Mouse (Mus musculus): ENCODE measurements around the gene Rad51b. TPM values are rescaled to one million over a fixed set of nuclear protein-coding genes. Genes with fewer than 3 reads are reported as not detected.

Rad51b gene
- total RNA-seq, 4 experiments from 2014 or later, result 0.17 to 0.34 TPM; not detected in 2

DNA sequence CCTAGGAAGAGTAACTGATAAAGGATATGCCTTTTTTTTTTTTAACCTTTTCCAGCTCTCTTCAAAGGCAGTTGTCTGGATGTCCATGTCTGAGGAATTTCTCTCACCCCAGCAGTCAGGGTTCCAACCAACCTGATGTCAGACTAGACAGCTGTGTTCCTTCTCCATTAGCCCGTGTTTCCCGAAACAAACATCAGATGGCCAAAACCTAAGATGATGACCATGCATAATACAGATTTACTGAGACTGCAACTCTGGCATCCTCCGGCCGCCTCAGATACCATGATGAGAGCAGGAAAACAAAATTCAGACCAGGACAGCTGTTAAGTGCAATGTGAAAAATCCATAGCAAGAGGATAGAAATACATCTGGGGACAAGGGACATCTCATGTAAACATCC, 460.7 kb downstream of the Rad51b start:
- DNase-seq (ENCODE audit: low spot score in 2 of 2), result no peak

DNA sequence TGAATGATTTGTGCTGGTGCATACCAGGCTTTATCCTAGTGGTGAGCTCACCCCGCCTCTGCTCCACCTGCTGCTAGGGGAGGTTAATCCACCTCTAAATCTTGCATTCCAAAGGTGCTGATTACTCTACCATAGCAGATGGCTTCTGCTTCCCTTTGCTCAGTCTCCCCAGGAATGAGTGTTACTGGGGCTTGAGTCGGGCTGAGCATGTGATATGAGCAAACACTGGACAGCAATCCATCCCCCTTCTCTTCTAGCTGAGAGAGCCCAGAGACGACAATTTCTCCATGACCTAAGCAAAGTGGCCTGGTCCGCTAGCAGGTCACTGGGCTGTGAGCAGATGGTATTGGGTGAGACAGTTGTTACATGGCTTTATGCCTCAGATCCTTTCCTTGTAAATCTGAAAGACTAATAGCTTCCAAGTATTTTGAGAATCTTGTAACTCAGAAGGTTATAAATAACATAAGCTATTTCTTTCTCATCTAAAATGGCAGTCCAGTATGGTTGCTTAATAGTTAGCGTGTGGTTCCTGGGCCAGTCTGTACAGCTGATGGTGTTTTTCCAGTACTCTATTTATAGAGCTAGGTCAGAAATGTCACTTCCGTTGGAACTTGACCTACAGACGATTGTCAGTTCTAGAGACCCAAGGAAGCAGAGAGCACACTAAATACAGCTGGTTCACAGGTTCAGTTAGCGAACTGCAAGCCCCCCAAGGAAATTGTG, 462.3 kb downstream of the Rad51b start:
- DNase-seq (ENCODE audit: low spot score in 2 of 2), result no peak

GRCm38 (mm10) chr12:79761217-79761616, 464.1 kb downstream of the Rad51b start:
- DNase-seq (ENCODE audit: low spot score in 2 of 2), result no peak

DNA sequence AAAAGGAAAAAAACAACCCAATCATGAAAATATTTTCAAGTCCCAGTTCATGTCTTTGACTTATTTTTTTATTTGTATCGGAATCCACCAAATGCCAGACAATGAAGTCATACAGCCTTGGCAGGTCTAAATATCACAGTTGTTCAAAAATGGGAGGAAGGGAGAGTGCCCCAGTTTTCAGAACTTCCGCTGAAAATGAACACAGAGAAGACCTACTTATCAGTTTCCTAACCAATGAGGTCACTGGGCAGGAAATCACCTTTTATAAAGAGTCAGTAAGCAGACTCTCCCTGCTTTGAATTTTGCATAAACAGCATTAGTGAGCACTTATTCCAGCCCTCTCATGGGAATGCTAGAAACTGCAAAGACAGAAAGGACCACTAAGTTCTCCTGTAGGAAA, 465.0 kb downstream of the Rad51b start:
- DNase-seq (ENCODE audit: low spot score in 2 of 2), result no peak

- DNase-seq (ENCODE audit: low spot score in 2 of 2), result no peak
Measured at GRCm38 (mm10) chr12:79762570-79763275, 465.6 kb downstream of the Rad51b start.

DNA sequence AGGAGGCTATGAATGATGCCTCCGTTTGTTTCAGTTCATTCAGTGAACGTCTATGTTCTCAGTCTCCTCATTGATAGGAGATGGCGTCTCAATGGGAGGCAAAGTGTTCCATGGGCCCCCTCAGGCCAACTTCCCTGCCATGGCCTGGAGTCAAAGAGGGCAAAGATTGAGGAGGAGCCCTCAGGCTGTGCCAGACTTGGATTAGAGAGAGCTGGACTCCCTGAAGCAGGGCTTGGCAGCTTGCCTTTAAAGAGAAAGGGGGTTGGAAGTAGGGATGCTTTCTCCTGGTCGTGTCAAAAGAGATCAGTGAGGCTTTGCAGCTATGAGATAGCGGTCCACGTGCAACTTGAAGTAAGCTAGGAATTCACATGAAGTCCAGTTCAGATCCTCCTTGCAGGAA, 469.0 kb downstream of the Rad51b start:
- DNase-seq (ENCODE audit: low spot score in 2 of 2), result no peak

GRCm38 (mm10) chr12:79768741-79769322, 471.8 kb downstream of the Rad51b start:
- DNase-seq (ENCODE audit: low spot score in 2 of 2), result no peak

- no peak for DNase-seq (ENCODE audit: low spot score in 2 of 2)
Measured at GRCm38 (mm10) chr12:79769763-79770162, 472.7 kb downstream of the Rad51b start.

DNA sequence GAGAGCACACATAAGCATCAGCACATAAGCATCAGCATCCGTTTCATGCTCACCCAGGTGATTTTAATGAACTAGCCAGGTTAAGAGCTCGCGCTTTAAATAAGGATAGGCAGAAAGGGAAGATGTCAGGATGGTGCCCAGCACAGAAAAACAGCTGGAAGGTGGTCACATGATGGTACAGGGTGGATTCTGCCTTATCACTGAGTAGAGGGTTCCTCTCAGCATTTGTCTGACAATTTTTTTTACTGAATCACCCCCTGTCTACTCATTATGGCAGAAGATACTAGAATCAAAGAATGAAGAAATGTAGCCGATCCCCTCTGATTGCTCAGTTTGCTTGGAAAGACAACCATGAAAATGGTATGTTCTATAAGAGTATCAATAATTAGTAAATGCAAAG, 474.1 kb downstream of the Rad51b start:
- no peak for DNase-seq (ENCODE audit: low spot score in 2 of 2)

- no peak for DNase-seq (ENCODE audit: low spot score in 2 of 2)
Measured at GRCm38 (mm10) chr12:79771741-79772140, 474.7 kb downstream of the Rad51b start.

- no peak for DNase-seq (ENCODE audit: low spot score in 2 of 2)
Measured at GRCm38 (mm10) chr12:79773246-79773645, 476.2 kb downstream of the Rad51b start.

DNA sequence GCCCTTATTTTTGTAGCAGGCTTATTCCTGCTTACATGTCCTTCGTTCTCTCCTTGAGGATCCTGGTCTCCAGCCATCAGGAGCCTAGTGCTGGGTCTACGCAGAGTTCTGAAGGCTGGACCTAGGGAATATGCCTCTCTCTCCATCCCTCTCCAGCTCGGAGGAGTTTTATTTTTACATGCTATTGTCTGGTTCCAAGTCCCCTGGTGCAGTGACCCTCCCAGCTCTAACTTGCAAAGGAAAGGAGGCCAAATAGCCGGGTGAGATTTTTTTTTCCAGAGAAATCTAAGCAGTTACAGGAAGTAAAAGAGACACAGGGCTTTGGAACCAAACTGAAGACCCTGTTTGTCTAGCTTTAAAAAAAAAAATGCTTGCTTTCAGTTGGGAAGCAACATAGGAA, 477.5 kb downstream of the Rad51b start:
- DNase-seq (ENCODE audit: low spot score in 2 of 2), result no peak

DNA sequence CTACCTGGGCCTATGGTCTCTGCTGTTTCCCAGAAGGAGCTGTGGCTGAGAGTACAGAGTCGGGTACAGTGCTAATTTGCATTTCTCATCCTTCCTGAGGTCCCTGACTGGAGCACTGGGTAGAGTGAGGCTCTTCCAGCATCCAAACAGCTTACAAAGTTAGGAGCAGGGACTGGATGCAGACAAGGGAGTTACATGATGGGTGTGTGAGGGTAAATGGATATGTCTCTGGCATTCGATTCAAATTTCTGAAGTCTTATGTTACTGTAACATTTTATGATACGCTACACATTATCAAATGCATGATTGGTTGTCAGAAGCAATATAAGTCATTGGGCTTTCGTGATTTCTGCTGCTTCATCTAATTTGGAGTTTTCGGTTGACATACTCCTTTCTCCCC, 479.7 kb downstream of the Rad51b start:
- no peak for DNase-seq (ENCODE audit: low spot score in 2 of 2)

DNA sequence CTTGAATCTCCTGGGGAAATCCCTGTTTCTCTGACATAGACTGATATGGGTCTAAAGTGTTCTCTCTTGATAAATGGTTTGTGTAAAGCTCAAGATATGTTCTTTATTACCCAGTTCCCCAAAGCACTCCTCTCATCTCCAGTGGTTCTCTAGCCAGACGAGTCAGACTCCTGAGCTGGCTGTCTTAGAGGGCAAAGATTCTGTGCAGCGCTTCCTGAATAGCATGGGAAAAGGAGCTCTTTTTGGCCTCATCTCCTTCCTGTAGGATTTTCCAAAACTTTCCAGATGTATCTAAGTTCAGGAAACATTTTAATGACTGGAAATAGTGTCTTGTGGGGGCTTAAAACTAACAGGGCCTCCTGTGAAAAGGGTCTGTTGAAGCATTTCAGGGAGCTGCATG, 483.7 kb downstream of the Rad51b start:
- DNase-seq (ENCODE audit: low spot score in 2 of 2), result no peak

DNA sequence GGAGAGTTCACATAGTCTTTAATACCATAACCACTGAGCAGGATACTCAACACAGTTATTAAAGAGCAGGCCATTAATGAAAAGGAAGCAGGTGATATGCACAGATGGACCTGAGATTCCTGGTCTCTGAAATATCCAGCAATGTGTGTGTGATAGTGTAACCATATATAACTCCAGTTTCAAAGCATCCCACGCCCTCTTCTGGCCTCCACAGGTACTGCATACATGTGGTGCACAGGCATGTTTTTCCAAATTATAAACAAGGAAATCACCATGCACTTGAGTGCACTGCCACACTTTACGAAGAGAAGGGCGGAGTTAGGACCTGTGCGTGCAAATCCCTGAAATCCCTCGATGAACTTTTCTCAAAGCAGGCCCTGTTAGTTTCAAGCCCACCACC, 484.7 kb downstream of the Rad51b start:
- DNase-seq (ENCODE audit: low spot score in 2 of 2), result no peak

GRCm38 (mm10) chr12:79782444-79783117, 485.5 kb downstream of the Rad51b start:
- DNase-seq (ENCODE audit: low spot score in 2 of 2), result no peak

DNA sequence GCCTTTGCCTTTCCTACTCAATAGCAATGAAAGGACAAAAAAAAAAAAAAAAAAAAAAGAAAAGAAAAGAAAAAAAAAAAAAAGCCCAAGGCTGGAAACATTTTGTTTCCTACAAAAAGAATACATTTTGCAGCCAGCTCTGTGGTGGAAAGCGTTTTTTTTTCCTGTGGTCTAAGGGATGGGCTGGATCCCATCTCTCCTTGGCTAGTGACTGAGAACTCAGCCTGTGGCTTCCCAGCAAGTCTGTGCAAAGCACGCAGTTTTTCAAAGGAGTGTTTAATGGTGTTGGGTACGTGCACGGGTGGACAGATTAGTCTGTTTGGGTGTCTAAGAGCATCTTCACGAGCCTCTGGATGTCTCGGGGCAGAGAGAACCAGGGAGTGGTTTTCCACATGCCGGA, 487.1 kb downstream of the Rad51b start:
- DNase-seq (ENCODE audit: low spot score in 2 of 2), result no peak

- no peak for DNase-seq (ENCODE audit: low spot score in 2 of 2)
Measured at GRCm38 (mm10) chr12:79785691-79786090, 488.6 kb downstream of the Rad51b start.

GRCm38 (mm10) chr12:79787538-79787937, 490.5 kb downstream of the Rad51b start:
- no peak for DNase-seq (ENCODE audit: low spot score in 2 of 2)

GRCm38 (mm10) chr12:79788340-79788739, 491.3 kb downstream of the Rad51b start:
- no peak for DNase-seq (ENCODE audit: low spot score in 2 of 2)

GRCm38 (mm10) chr12:79789481-79789880, 492.4 kb downstream of the Rad51b start:
- no peak for DNase-seq (ENCODE audit: low spot score in 2 of 2)

- DNase-seq (ENCODE audit: low spot score in 2 of 2), result no peak
Measured at GRCm38 (mm10) chr12:79793382-79793781, 496.3 kb downstream of the Rad51b start.
